Mouse (Mus musculus) kidney, embryonic 15.5 days (tissue): ENCODE results near the gene Fry. TPM values are rescaled to one million over a fixed set of nuclear protein-coding genes. Genes with fewer than 3 reads are reported as not detected.
"Not testable (repeated sequence)": the region's sequence is repeated elsewhere in the genome, so short reads cannot be mapped to it uniquely, and the experiment has no call there.

ENCODE experiments used
- ATAC-seq: fragments of 200-750 bp; cut with Nextera tagmentation; replicated peaks from 2 replicates; pipeline ENCODE4 v1.8.0; 2017; ENCODE audit warnings: moderate TSS enrichment; ENCODE audit not compliant: low FRiP score
- H3K27ac ChIP-seq: fragments of 300-500 bp; sonication (generic); 2 replicates; pipeline ENCODE4 v1.5.1; 2015; ENCODE audit warnings: mild to moderate bottlenecking, inconsistent platforms
- H3K27me3 ChIP-seq: fragments of 300-500 bp; sonication (generic); 2 replicates; pipeline ENCODE4 v1.6.1; 2015; ENCODE audit warnings: inconsistent platforms
- H3K36me3 ChIP-seq: fragments of 300-500 bp; sonication (generic); 2 replicates; pipeline ENCODE4 v1.6.1; 2015; ENCODE audit warnings: inconsistent platforms
- H3K4me1 ChIP-seq: fragments of 300-500 bp; sonication (generic); 2 replicates; pipeline ENCODE4 v1.6.1; 2015; ENCODE audit warnings: inconsistent platforms
- H3K4me2 ChIP-seq: fragments of 300-500 bp; sonication (generic); 2 replicates; pipeline ENCODE4 v1.6.1; 2015; ENCODE audit warnings: moderate library complexity, mild to moderate bottlenecking, inconsistent platforms
- H3K4me3 ChIP-seq: fragments of 300-500 bp; sonication (generic); replicated peaks from 2 replicates; pipeline ENCODE4 v1.5.1; 2015; ENCODE audit warnings: mild to moderate bottlenecking, inconsistent platforms
- H3K9ac ChIP-seq: fragments of 300-500 bp; sonication (generic); 2 replicates; pipeline ENCODE4 v1.6.1; 2015; ENCODE audit warnings: mild to moderate bottlenecking, inconsistent platforms
- H3K9me3 ChIP-seq: fragments of 300-500 bp; sonication (generic); replicated peaks from 2 replicates; pipeline ENCODE4 v1.6.1; 2016; ENCODE audit warnings: inconsistent platforms
- WGBS: fragments of 180-500 bp; shearing (Covaris S2); methylation state at CpG from one replicate; pipeline ENCODE4 v1.1.7; 2015; ENCODE audit warnings: mixed read lengths; 5-methylcytosine and 5-hydroxymethylcytosine counted together
- polyA plus RNA-seq: library from polyadenylated mRNA; unstranded; fragments of >200 nt; fragmentation: Nextera tagmentation; extraction: Ambion mirVana; gene quantifications from 2 replicates; pipeline ENCODE4 v1.2.1, GENCODE M21; 2015

The Fry gene
- polyA plus RNA-seq, 1 experiment from 2014 or later, result 8.3 TPM

- not testable (repeated sequence) for H3K9me3 ChIP-seq, H3K36me3 ChIP-seq, H3K4me3 ChIP-seq, ATAC-seq, H3K9ac ChIP-seq, H3K4me2 ChIP-seq, H3K27me3 ChIP-seq, H3K27ac ChIP-seq
- H3K4me1 ChIP-seq, result peaks cover 10% of the 10 kb centered on the region
- 86% methylated on average over 4 of the region's 4 CpGs for WGBS
Measured at GRCm38 (mm10) chr5:150491573-150492173, 373.2 kb downstream of the Fry start.

- Histone ChIP-seq H3K27me3 (no peaks in the 10 kb centered on the region), H3K9me3 (no peaks in the 10 kb centered on the region), H3K4me1 (peaks cover 6% of the 10 kb centered on the region; the same call in 1 of the 2 replicates), H3K36me3 (0 out of 2 replicates have a peak, but pooled peaks cover 5% of the 10 kb centered on the region), H3K9ac (no peak overlapping the region), H3K27ac (no peak overlapping the region), H3K4me3 (no peak overlapping the region), H3K4me2 (no peak overlapping the region)
- whole genome bisulfite sequencing, result 53% methylated on average over 6 of the region's 6 CpGs
- no peak for ATAC-seq
Measured at GRCm38 (mm10) chr5:150495792-150496191, 377.3 kb downstream of the Fry start.

- 85% methylated on average over 6 of the region's 6 CpGs for WGBS
- Histone ChIP-seq H3K27ac (no peak overlapping the region), H3K4me1 (no peaks in the 10 kb centered on the region), H3K4me2 (no peak overlapping the region), H3K9ac (no peak overlapping the region), H3K4me3 (no peak overlapping the region), H3K27me3 (no peaks in the 10 kb centered on the region), H3K36me3 (no peaks in the 10 kb centered on the region), H3K9me3 (no peaks in the 10 kb centered on the region)
- ATAC-seq, result no peak
Measured at GRCm38 (mm10) chr5:150510451-150511225, 392.2 kb downstream of the Fry start.

GRCm38 (mm10) chr5:150513264-150513663, 394.8 kb downstream of the Fry start:
- Histone ChIP-seq H3K9me3 (no peaks in the 10 kb centered on the region), H3K36me3 (no peaks in the 10 kb centered on the region), H3K27me3 (no peaks in the 10 kb centered on the region), H3K27ac (no peak overlapping the region), H3K4me1 (no peaks in the 10 kb centered on the region), H3K4me2 (no peak overlapping the region), H3K4me3 (no peak overlapping the region), H3K9ac (no peak overlapping the region)
- WGBS, result 83% methylated on average over 4 of the region's 4 CpGs
- no peak for ATAC-seq

GRCm38 (mm10) chr5:150514027-150514426, 395.6 kb downstream of the Fry start:
- no peak for ATAC-seq
- H3K4me1 ChIP-seq, result no peaks in the 10 kb centered on the region
- H3K27ac ChIP-seq, result no peak overlapping the region
- H3K9me3 ChIP-seq, result no peaks in the 10 kb centered on the region
- WGBS, result 71% methylated on average over 1 of the region's 1 CpGs
- H3K36me3 ChIP-seq, result no peaks in the 10 kb centered on the region
- no peak overlapping the region for H3K9ac ChIP-seq
- no peaks in the 10 kb centered on the region for H3K27me3 ChIP-seq
- H3K4me2 ChIP-seq, result no peak overlapping the region
- no peak overlapping the region for H3K4me3 ChIP-seq

GRCm38 (mm10) chr5:150518064-150518463, 399.6 kb downstream of the Fry start, which contains the start of gene Zar1l:
Gene Zar1l (minus strand): TSS chr5:150518164.
- Histone ChIP-seq H3K36me3 (no peaks in the 10 kb centered on the region), H3K4me3 (no peak within 1 kb of the TSS), H3K27ac (no peak within 1 kb of the TSS), H3K4me1 (peaks cover 4% of the 10 kb centered on the region; the same call in 1 of the 2 replicates), H3K9ac (no peak within 1 kb of the TSS), H3K4me2 (no peak within 1 kb of the TSS), H3K9me3 (no peaks in the 10 kb centered on the region), H3K27me3 (no peaks in the 10 kb centered on the region)
- WGBS, result 61% methylated on average over 4 of the region's 4 CpGs
- ATAC-seq, result no peak

- Histone ChIP-seq H3K9me3 (no peaks in the 10 kb centered on the region), H3K4me3 (no peak overlapping the region), H3K4me1 (peaks cover 11% of the 10 kb centered on the region), H3K4me2 (no peak overlapping the region), H3K9ac (no peak overlapping the region), H3K36me3 (no peaks in the 10 kb centered on the region), H3K27ac (no peak overlapping the region), H3K27me3 (no peaks in the 10 kb centered on the region)
- no peak for ATAC-seq
- WGBS, result 95% methylated on average over 1 of the region's 1 CpGs
Measured at GRCm38 (mm10) chr5:150519551-150519950, 401.1 kb downstream of the Fry start.

- Histone ChIP-seq H3K27ac (peak within 1 kb of the TSS; percentile 82), H3K4me2 (peak within 1 kb of the TSS; percentile 65), H3K4me3 (peak within 1 kb of the TSS; percentile 71), H3K27me3 (no peaks in the 10 kb centered on the region), H3K4me1 (peaks cover 11% of the 10 kb centered on the region), H3K9ac (peak within 1 kb of the TSS; percentile 83), H3K36me3 (no peaks in the 10 kb centered on the region), H3K9me3 (no peaks in the 10 kb centered on the region)
- ATAC-seq, result peak; percentile 97
- WGBS, result 6% methylated on average over 57 of the region's 63 CpGs
Measured at GRCm38 (mm10) chr5:150521937-150522866, 403.8 kb downstream of the Fry start, which contains the start of gene Brca2. Gene Brca2 (plus strand): TSS chr5:150522630.

- peak; percentile 61 for ATAC-seq
- Histone ChIP-seq H3K27me3 (no peaks in the 10 kb centered on the region), H3K36me3 (no peaks in the 10 kb centered on the region), H3K4me3 (peak overlapping the region; percentile 71), H3K9ac (peak overlapping the region; percentile 83), H3K4me2 (peak overlapping the region; percentile 65), H3K4me1 (peaks cover 11% of the 10 kb centered on the region), H3K9me3 (no peaks in the 10 kb centered on the region), H3K27ac (peak overlapping the region; percentile 82)
- WGBS, result 7% methylated on average over 11 of the region's 11 CpGs
Measured at GRCm38 (mm10) chr5:150522867-150523234, 404.4 kb downstream of the Fry start.

GRCm38 (mm10) chr5:150525239-150525638, 406.8 kb downstream of the Fry start:
- WGBS, result 83% methylated on average over 2 of the region's 2 CpGs
- H3K9ac ChIP-seq, result no peak overlapping the region
- H3K4me3 ChIP-seq, result no peak overlapping the region
- no peak overlapping the region for H3K27ac ChIP-seq
- H3K9me3 ChIP-seq, result no peaks in the 10 kb centered on the region
- peaks cover 11% of the 10 kb centered on the region for H3K4me1 ChIP-seq
- ATAC-seq, result no peak
- H3K27me3 ChIP-seq, result no peaks in the 10 kb centered on the region
- peaks cover 5% of the 10 kb centered on the region; the same call in 1 of the 2 replicates for H3K36me3 ChIP-seq
- H3K4me2 ChIP-seq, result no peak overlapping the region

- no peak overlapping the region for H3K4me3 ChIP-seq
- no peaks in the 10 kb centered on the region for H3K9me3 ChIP-seq
- H3K9ac ChIP-seq, result no peak overlapping the region
- H3K36me3 ChIP-seq, result peaks cover 45% of the 10 kb centered on the region
- no peaks in the 10 kb centered on the region for H3K27me3 ChIP-seq
- ATAC-seq, result no peak
- H3K4me2 ChIP-seq, result no peak overlapping the region
- H3K27ac ChIP-seq, result no peak overlapping the region
- WGBS, result 93% methylated on average over 1 of the region's 1 CpGs
- no peaks in the 10 kb centered on the region for H3K4me1 ChIP-seq
Measured at GRCm38 (mm10) chr5:150541302-150541701, 422.9 kb downstream of the Fry start.

- Histone ChIP-seq H3K27me3 (no peaks in the 10 kb centered on the region), H3K4me1 (no peaks in the 10 kb centered on the region), H3K4me3 (no peak overlapping the region), H3K9ac (no peak overlapping the region), H3K36me3 (peaks cover 28% of the 10 kb centered on the region), H3K9me3 (no peaks in the 10 kb centered on the region), H3K4me2 (no peak overlapping the region), H3K27ac (no peak overlapping the region)
- WGBS, result 80% methylated on average over 2 of the region's 2 CpGs
- no peak for ATAC-seq
Measured at GRCm38 (mm10) chr5:150543184-150543583, 424.7 kb downstream of the Fry start.
